Mouse (Mus musculus): ENCODE data around the gene Pigq. TPM values are rescaled to one million over a fixed set of nuclear protein-coding genes. Genes with fewer than 3 reads are reported as not detected.

Gene Pigq
- total and polyA plus RNA-seq, 3 experiments = 18.5 to 97.2 (median 28.1) TPM

GRCm38 (mm10) chr17:25947576-25947975, 2.8 kb upstream of the Pigq start:
- no peak overlapping the region for H3K27ac ChIP-seq (ENCODE audit: insufficient read depth, low read depth)

DNA sequence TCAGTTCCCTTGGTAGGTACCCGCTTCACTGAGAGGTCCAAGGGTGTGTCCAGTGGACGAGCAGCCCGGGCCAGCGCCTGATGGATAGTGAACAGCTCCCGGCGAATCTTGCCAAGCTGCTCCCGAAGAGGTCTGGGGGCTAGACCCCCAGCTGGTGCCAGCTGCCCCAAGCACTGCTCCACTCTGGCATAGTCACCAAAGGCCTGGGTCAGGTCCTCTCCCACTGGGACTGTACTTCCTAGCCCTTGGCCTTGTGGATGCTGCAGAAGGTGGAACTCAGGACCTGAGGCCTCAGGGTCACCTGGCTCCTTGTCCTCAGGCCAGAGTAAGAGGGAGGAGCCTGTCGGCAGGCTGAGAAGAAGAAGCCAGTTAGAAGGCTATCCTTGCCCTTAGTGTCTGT, 2.2 kb upstream of the Pigq start:
- H3K4me2 ChIP-seq (ENCODE audit: insufficient read depth, low read depth, poor library complexity, severe bottlenecking) = no peak overlapping the region
- no peak overlapping the region for H3K27ac ChIP-seq (ENCODE audit: insufficient read depth, low read depth)
- no peak for TF ChIP-seq SIN3A (IDR thresholded peaks at IDR 0.05; ENCODE audit: low read length)
- no peak for TF ChIP-seq ZNF384 (IDR thresholded peaks at IDR 0.05; ENCODE audit: low read depth, low read length)
- TF ChIP-seq POLR2AphosphoS2 (IDR thresholded peaks at IDR 0.05; ENCODE audit: low read depth, low read length) = no peak
- no peak for TF ChIP-seq SMC3 (IDR thresholded peaks at IDR 0.05; ENCODE audit: low read depth, low read length)
- TF ChIP-seq ELF1 (IDR thresholded peaks at IDR 0.05; ENCODE audit: low read depth, low read length) = no peak
- no peak for TF ChIP-seq EP300 (IDR thresholded peaks at IDR 0.05; ENCODE audit: low read length)
- TF ChIP-seq ETS1 (conservative IDR thresholded peaks at IDR 0.05; ENCODE audit: low read depth, low read length) = no peak
- no peak for DNase-seq (ENCODE audit: extremely low read depth)
- no peaks in the 10 kb centered on the region for H3K79me2 ChIP-seq (replicated peaks; ENCODE audit: control insufficient read depth, extremely low read depth, insufficient read depth, poor library complexity, severe bottlenecking)
- H3K36me3 ChIP-seq (replicated peaks in 1 of 2; ENCODE audit: control insufficient read depth in 1 of 2, insufficient read depth in 1 of 2, low read length in 1 of 2) = no peaks in the 10 kb centered on the region
- H3K4me3 ChIP-seq (replicated peaks in 1 of 3; ENCODE audit: low read depth in 2 of 3, low read length in 2 of 3, poor library complexity in 1 of 3) = no peak overlapping the region
- peaks cover 11 to 17% of the 10 kb centered on the region in 2 experiments; a peak in 3 of 4 replicates for H3K4me1 ChIP-seq (ENCODE audit: control insufficient read depth in 1 of 2, insufficient read depth in 2 of 2)
- H3K9ac ChIP-seq (ENCODE audit: insufficient read depth, low read depth) = no peak overlapping the region
- in situ Hi-C loops (cut with MboI; ENCODE audit: low pct_ligation_motif_present, low pct_unique_long_range_greater_than_20kb, low sequenced_read_pairs) (no loop called here), dilution Hi-C loops (cut with MboI; ENCODE audit: extremely low pct_ligation_motif_present, extremely low pct_unique_long_range_greater_than_20kb, low sequenced_read_pairs) (no loop called here)
- no peaks in the 10 kb centered on the region for H3K9me3 ChIP-seq (replicated peaks; ENCODE audit: low read length)
- H3K27me3 ChIP-seq (replicated peaks) = peaks cover 51% of the 10 kb centered on the region

More at GRCm38 (mm10) chr17:25947576-25947975, 2.8 kb upstream of the Pigq start:
- Histone ChIP-seq H3K4me3 (replicated peaks in 1 of 3; ENCODE audit: low read depth in 2 of 3, low read length in 2 of 3, poor library complexity in 1 of 3) (no peak overlapping the region), H3K9me3 (replicated peaks; ENCODE audit: low read length) (no peaks in the 10 kb centered on the region), H3K9ac (ENCODE audit: insufficient read depth, low read depth) (no peak overlapping the region), H3K4me1 (ENCODE audit: control insufficient read depth in 1 of 2, insufficient read depth in 2 of 2) (peaks cover 6 to 12% of the 10 kb centered on the region in 2 experiments; a peak in 3 of 4 replicates), H3K79me2 (replicated peaks; ENCODE audit: control insufficient read depth, extremely low read depth, insufficient read depth, poor library complexity, severe bottlenecking) (no peaks in the 10 kb centered on the region), H3K27me3 (replicated peaks) (peaks cover 58% of the 10 kb centered on the region), H3K36me3 (replicated peaks in 1 of 2; ENCODE audit: control insufficient read depth in 1 of 2, insufficient read depth in 1 of 2, low read length in 1 of 2) (no peaks in the 10 kb centered on the region), H3K4me2 (ENCODE audit: insufficient read depth, low read depth, poor library complexity, severe bottlenecking) (no peak overlapping the region)
- no peak for DNase-seq (ENCODE audit: extremely low read depth)
- TF ChIP-seq HCFC1 (IDR thresholded peaks at IDR 0.05; ENCODE audit: low read depth, low read length) = no peak
- TF ChIP-seq NELFE (IDR thresholded peaks at IDR 0.05; ENCODE audit: low read depth, low read length) = no peak
- no peak for TF ChIP-seq MXI1 (IDR thresholded peaks at IDR 0.05; ENCODE audit: low read depth, low read length)
- no peak for TF ChIP-seq JUN (IDR thresholded peaks at IDR 0.05; ENCODE audit: insufficient read depth, low read depth, low read length)
- no peak for TF ChIP-seq IRF4 (IDR thresholded peaks at IDR 0.05; ENCODE audit: low read depth, low read length)
- TF ChIP-seq NRF1 (IDR thresholded peaks at IDR 0.05; ENCODE audit: low read depth, low read length) = no peak
- no peak for TF ChIP-seq GABPA (IDR thresholded peaks at IDR 0.05; ENCODE audit: insufficient replicate concordance, low read depth, low read length)
- no peak for TF ChIP-seq SMC3 (IDR thresholded peaks at IDR 0.05; ENCODE audit: low read depth, low read length)
- TF ChIP-seq RCOR1 (conservative IDR thresholded peaks at IDR 0.05; ENCODE audit: low read depth, low read length) = no peak
- no peak for TF ChIP-seq SIN3A (IDR thresholded peaks at IDR 0.05; ENCODE audit: low read length)
- no peak for TF ChIP-seq MYC (IDR thresholded peaks at IDR 0.05; ENCODE audit: low read depth, low read length)
- no peak for TF ChIP-seq ZNF384 (IDR thresholded peaks at IDR 0.05; ENCODE audit: low read depth, low read length)
- no peak for TF ChIP-seq E2F4 (IDR thresholded peaks at IDR 0.05; ENCODE audit: insufficient replicate concordance, low read depth, low read length)
- TF ChIP-seq CHD2 (IDR thresholded peaks at IDR 0.05; ENCODE audit: low read length) = no peak
- TF ChIP-seq PAX5 (IDR thresholded peaks at IDR 0.05; ENCODE audit: low read length) = no peak
- TF ChIP-seq KAT2A (IDR thresholded peaks at IDR 0.05; ENCODE audit: insufficient replicate concordance, low read length) = no peak
- no peak for TF ChIP-seq TCF12 (IDR thresholded peaks at IDR 0.05; ENCODE audit: low read depth, low read length)
- dilution Hi-C loops (cut with MboI; ENCODE audit: extremely low pct_ligation_motif_present, extremely low pct_unique_long_range_greater_than_20kb, low sequenced_read_pairs) = no loop called here
- in situ Hi-C loops (cut with MboI; ENCODE audit: low pct_ligation_motif_present, low pct_unique_long_range_greater_than_20kb, low sequenced_read_pairs) = no loop called here
